Mouse (Mus musculus): ENCODE results near the gene 4930451I11Rik. TPM values are rescaled to one million over a fixed set of nuclear protein-coding genes. Genes with fewer than 3 reads are reported as not detected.

Gene 4930451I11Rik
- polyA plus RNA-seq (2015; fragmentation: Nextera tagmentation; extraction: Ambion mirVana): not detected in 2 replicates

GRCm38 (mm10) chr7:126831539-126831938 lies at the start of gene 4930451I11Rik:
Gene 4930451I11Rik (minus strand): TSS chr7:126831639.
- Histone ChIP-seq H3K4me3 (ENCODE audit: low read depth, low read length) (peak within 1 kb of the TSS; percentile 35), H3K9me3 (replicated peaks; ENCODE audit: control insufficient read depth, low read length) (no peaks in the 10 kb centered on the region), H3K27ac (ENCODE audit: low read length) (no peak within 1 kb of the TSS), H3K36me3 (ENCODE audit: control insufficient read depth, insufficient read depth) (no peaks in the 10 kb centered on the region), H3K4me1 (ENCODE audit: control insufficient read depth, low read depth, low read length) (no peaks in the 10 kb centered on the region), H3K9ac (ENCODE audit: low read depth, low read length) (no peak within 1 kb of the TSS), H3K4me2 (ENCODE audit: low read depth, low read length) (peak within 1 kb of the TSS; percentile 54), H3K27me3 (ENCODE audit: control insufficient read depth, insufficient read depth, low read depth, low read length) (peaks cover 3% of the 10 kb centered on the region; the same call in 1 of the 2 replicates)
- no peak for ATAC-seq (ENCODE audit: low read depth)
- WGBS (ENCODE audit: insufficient replicate concordance): 50% methylated on average over 5 of the region's 5 CpGs

GRCm38 (mm10) chr7:126881040-126881439 lies 49.6 kb upstream of the 4930451I11Rik start:
- H3K9ac ChIP-seq (ENCODE audit: low read depth, low read length): no peak overlapping the region; the same call in 1 of the 2 replicates
- 33% methylated on average over 6 of the region's 6 CpGs for WGBS (ENCODE audit: insufficient replicate concordance)
- H3K36me3 ChIP-seq (ENCODE audit: control insufficient read depth, insufficient read depth): peaks cover 30% of the 10 kb centered on the region
- H3K4me2 ChIP-seq (ENCODE audit: low read depth, low read length): peak overlapping the region; percentile 22
- H3K9me3 ChIP-seq (replicated peaks; ENCODE audit: control insufficient read depth, low read length): no peaks in the 10 kb centered on the region
- H3K27me3 ChIP-seq (ENCODE audit: control insufficient read depth, insufficient read depth, low read depth, low read length): no peaks in the 10 kb centered on the region
- no peak for ATAC-seq (ENCODE audit: low read depth)
- H3K27ac ChIP-seq (ENCODE audit: low read length): no peak overlapping the region
- H3K4me1 ChIP-seq (ENCODE audit: control insufficient read depth, low read depth, low read length): peaks cover 38% of the 10 kb centered on the region
- H3K4me3 ChIP-seq (ENCODE audit: low read depth, low read length): no peak overlapping the region

DNA sequence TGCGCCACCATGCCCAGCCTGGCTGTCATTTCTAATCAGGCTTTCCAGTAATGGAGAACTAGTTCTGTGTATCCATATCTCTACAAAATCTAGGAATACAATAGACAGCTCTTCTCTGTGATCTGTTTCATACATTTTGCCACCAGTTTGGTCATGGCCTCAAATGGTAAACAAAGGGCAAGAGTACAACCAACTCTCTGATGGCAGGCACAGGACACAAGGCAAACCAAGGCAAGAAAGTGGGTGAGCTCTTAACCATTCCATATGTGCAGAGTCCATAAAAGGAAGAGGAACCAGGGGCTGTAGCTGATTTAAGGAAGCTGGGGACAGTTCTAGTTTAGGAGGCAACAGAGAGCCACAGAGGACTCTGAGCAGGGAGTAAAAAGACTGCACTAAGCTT lies 45.8 kb upstream of the 4930451I11Rik start:
- H3K27ac ChIP-seq (ENCODE audit: low read length): no peak overlapping the region
- WGBS (ENCODE audit: insufficient replicate concordance): 90% methylated on average over 1 of the region's 1 CpGs
- no peak for ATAC-seq (ENCODE audit: low read depth)

DNA sequence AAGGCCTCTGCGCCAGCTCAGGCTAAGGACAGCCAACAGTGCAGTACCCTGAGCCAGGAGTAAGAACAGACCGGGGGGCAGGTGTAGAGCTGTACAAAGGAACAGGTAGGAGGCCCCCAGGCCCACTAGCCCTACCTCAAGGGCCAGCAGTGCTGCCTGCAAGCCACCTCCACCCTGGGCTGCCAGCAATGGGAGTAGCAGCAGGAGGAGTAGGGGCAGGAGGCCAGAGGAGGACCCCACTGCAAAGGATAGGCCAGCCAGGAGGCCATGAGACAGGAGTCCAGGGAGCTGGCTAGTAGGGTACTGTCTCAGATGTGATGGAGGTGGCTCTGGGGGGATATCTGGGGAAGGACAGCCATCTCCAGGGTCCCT lies 39.1 kb upstream of the 4930451I11Rik start:
- Histone ChIP-seq H3K4me1 (ENCODE audit: control insufficient read depth, low read depth, low read length) (no peaks in the 10 kb centered on the region), H3K36me3 (ENCODE audit: control insufficient read depth, insufficient read depth) (peaks cover 67% of the 10 kb centered on the region), H3K27ac (ENCODE audit: low read length) (no peak overlapping the region), H3K4me3 (ENCODE audit: low read depth, low read length) (no peak overlapping the region), H3K27me3 (ENCODE audit: control insufficient read depth, insufficient read depth, low read depth, low read length) (no peaks in the 10 kb centered on the region), H3K9me3 (replicated peaks; ENCODE audit: control insufficient read depth, low read length) (no peaks in the 10 kb centered on the region), H3K4me2 (ENCODE audit: low read depth, low read length) (no peak overlapping the region), H3K9ac (ENCODE audit: low read depth, low read length) (no peak overlapping the region)
- 90% methylated on average over 2 of the region's 2 CpGs for WGBS (ENCODE audit: insufficient replicate concordance)
- ATAC-seq (ENCODE audit: low read depth): no peak

More for the DNA sequence above, 45.8 kb upstream of the 4930451I11Rik start:
- Histone ChIP-seq H3K4me1 (ENCODE audit: control insufficient read depth, low read depth, low read length) (peaks cover 12% of the 10 kb centered on the region), H3K4me2 (ENCODE audit: low read depth, low read length) (no peak overlapping the region), H3K27me3 (ENCODE audit: control insufficient read depth, insufficient read depth, low read depth, low read length) (no peaks in the 10 kb centered on the region), H3K36me3 (ENCODE audit: control insufficient read depth, insufficient read depth) (peaks cover 66% of the 10 kb centered on the region), H3K9ac (ENCODE audit: low read depth, low read length) (no peak overlapping the region), H3K9me3 (replicated peaks; ENCODE audit: control insufficient read depth, low read length) (no peaks in the 10 kb centered on the region), H3K4me3 (ENCODE audit: low read depth, low read length) (no peak overlapping the region)

GRCm38 (mm10) chr7:126869780-126870519 lies 38.5 kb upstream of the 4930451I11Rik start:
- no peak for ATAC-seq (ENCODE audit: low read depth)
- Histone ChIP-seq H3K9me3 (replicated peaks; ENCODE audit: control insufficient read depth, low read length) (no peaks in the 10 kb centered on the region), H3K4me3 (ENCODE audit: low read depth, low read length) (no peak overlapping the region), H3K27me3 (ENCODE audit: control insufficient read depth, insufficient read depth, low read depth, low read length) (no peaks in the 10 kb centered on the region), H3K36me3 (ENCODE audit: control insufficient read depth, insufficient read depth) (peaks cover 65% of the 10 kb centered on the region), H3K4me1 (ENCODE audit: control insufficient read depth, low read depth, low read length) (no peaks in the 10 kb centered on the region), H3K4me2 (ENCODE audit: low read depth, low read length) (no peak overlapping the region), H3K9ac (ENCODE audit: low read depth, low read length) (no peak overlapping the region), H3K27ac (ENCODE audit: low read length) (no peak overlapping the region)
- WGBS (ENCODE audit: insufficient replicate concordance): 84% methylated on average over 23 of the region's 23 CpGs

- peaks cover 55% of the 10 kb centered on the region for H3K36me3 ChIP-seq (ENCODE audit: control insufficient read depth, insufficient read depth)
- H3K27me3 ChIP-seq (ENCODE audit: control insufficient read depth, insufficient read depth, low read depth, low read length): no peaks in the 10 kb centered on the region
- H3K4me1 ChIP-seq (ENCODE audit: control insufficient read depth, low read depth, low read length): peaks cover 10% of the 10 kb centered on the region
- H3K9me3 ChIP-seq (replicated peaks; ENCODE audit: control insufficient read depth, low read length): no peaks in the 10 kb centered on the region
- H3K4me3 ChIP-seq (ENCODE audit: low read depth, low read length): no peak overlapping the region
- 75% methylated on average over 12 of the region's 12 CpGs for WGBS (ENCODE audit: insufficient replicate concordance)
- no peak overlapping the region for H3K9ac ChIP-seq (ENCODE audit: low read depth, low read length)
- H3K4me2 ChIP-seq (ENCODE audit: low read depth, low read length): no peak overlapping the region
- H3K27ac ChIP-seq (ENCODE audit: low read length): no peak overlapping the region
- no peak for ATAC-seq (ENCODE audit: low read depth)
These were observed 36.6 kb upstream of the 4930451I11Rik start for GRCm38 (mm10) chr7:126868003-126868402.

- ATAC-seq (ENCODE audit: low read depth): no peak
- Histone ChIP-seq H3K27ac (ENCODE audit: low read length) (no peak overlapping the region), H3K4me2 (ENCODE audit: low read depth, low read length) (no peak overlapping the region), H3K9ac (ENCODE audit: low read depth, low read length) (no peak overlapping the region), H3K27me3 (ENCODE audit: control insufficient read depth, insufficient read depth, low read depth, low read length) (no peaks in the 10 kb centered on the region), H3K4me1 (ENCODE audit: control insufficient read depth, low read depth, low read length) (peaks cover 14% of the 10 kb centered on the region), H3K36me3 (ENCODE audit: control insufficient read depth, insufficient read depth) (peaks cover 50% of the 10 kb centered on the region), H3K4me3 (ENCODE audit: low read depth, low read length) (no peak overlapping the region), H3K9me3 (replicated peaks; ENCODE audit: control insufficient read depth, low read length) (no peaks in the 10 kb centered on the region)
- 81% methylated on average over 2 of the region's 2 CpGs for WGBS (ENCODE audit: insufficient replicate concordance)
These were observed 36.1 kb upstream of the 4930451I11Rik start for GRCm38 (mm10) chr7:126867534-126867933.

- Histone ChIP-seq H3K4me2 (ENCODE audit: low read depth, low read length) (peak overlapping the region; percentile 98), H3K36me3 (ENCODE audit: control insufficient read depth, insufficient read depth) (peaks cover 30% of the 10 kb centered on the region), H3K27ac (ENCODE audit: low read length) (no peak overlapping the region), H3K4me1 (ENCODE audit: control insufficient read depth, low read depth, low read length) (peaks cover 22% of the 10 kb centered on the region), H3K27me3 (ENCODE audit: control insufficient read depth, insufficient read depth, low read depth, low read length) (no peaks in the 10 kb centered on the region), H3K4me3 (ENCODE audit: low read depth, low read length) (no peak overlapping the region), H3K9me3 (replicated peaks; ENCODE audit: control insufficient read depth, low read length) (no peaks in the 10 kb centered on the region), H3K9ac (ENCODE audit: low read depth, low read length) (peak overlapping the region; percentile 75)
- no peak for ATAC-seq (ENCODE audit: low read depth)
- 86% methylated on average over 6 of the region's 6 CpGs for WGBS (ENCODE audit: insufficient replicate concordance)
These were observed 32.4 kb upstream of the 4930451I11Rik start for GRCm38 (mm10) chr7:126863791-126864190.

GRCm38 (mm10) chr7:126862147-126862784 lies 30.8 kb upstream of the 4930451I11Rik start, which contains the start of gene Ino80e:
Gene Ino80e (minus strand): TSS chr7:126862377.
- Histone ChIP-seq H3K9ac (ENCODE audit: low read depth, low read length) (peak within 1 kb of the TSS; percentile 75), H3K4me1 (ENCODE audit: control insufficient read depth, low read depth, low read length) (peaks cover 22% of the 10 kb centered on the region), H3K27ac (ENCODE audit: low read length) (peak within 1 kb of the TSS; percentile 76), H3K4me2 (ENCODE audit: low read depth, low read length) (peak within 1 kb of the TSS; percentile 98), H3K27me3 (ENCODE audit: control insufficient read depth, insufficient read depth, low read depth, low read length) (no peaks in the 10 kb centered on the region), H3K4me3 (ENCODE audit: low read depth, low read length) (peak within 1 kb of the TSS; percentile 73), H3K9me3 (replicated peaks; ENCODE audit: control insufficient read depth, low read length) (no peaks in the 10 kb centered on the region), H3K36me3 (ENCODE audit: control insufficient read depth, insufficient read depth) (peaks cover 32% of the 10 kb centered on the region)
- under 1% methylated on average over 41 of the region's 41 CpGs for WGBS (ENCODE audit: insufficient replicate concordance)
- peak; percentile 75 for ATAC-seq (ENCODE audit: low read depth)
